Mouse (Mus musculus): ENCODE results near the gene Camta2.

Camta2 gene

DNA sequence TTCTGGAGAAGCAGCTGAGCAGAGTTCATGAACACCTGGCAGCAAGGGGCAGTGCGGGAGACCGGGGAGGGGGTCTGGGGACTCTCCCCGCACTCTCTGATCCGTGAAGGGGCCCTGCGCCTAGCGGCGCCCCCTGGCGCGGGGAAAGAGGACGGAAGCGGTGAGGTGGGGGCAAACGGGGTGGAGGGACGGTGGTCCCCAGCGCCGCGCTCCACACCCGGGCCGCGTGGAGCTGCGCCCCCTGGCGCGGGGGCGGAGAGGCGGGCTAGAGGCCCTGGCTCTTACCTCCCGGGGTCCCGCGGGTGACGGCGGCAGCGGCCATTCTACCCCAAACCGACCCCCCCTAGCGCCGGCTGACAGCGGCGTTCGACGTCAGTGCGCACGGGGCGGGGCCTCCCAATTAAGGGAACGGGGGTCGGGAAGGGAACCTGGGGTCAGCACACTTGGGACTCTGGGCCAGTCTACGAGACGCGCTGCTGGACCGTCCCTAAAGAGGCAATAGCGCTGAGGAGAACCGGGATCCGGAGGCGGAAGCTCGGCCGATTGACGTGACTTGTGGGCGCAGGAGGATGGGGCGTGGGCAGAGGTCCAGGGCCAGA lies at the start of gene Camta2:
Gene Camta2 (minus strand): TSS at position 505 of the 599 bp plus-strand sequence.
- TF ChIP-seq GATA4 (IDR thresholded peaks at IDR 0.05; ENCODE audit: insufficient replicate concordance, low read length), result no peak

DNA sequence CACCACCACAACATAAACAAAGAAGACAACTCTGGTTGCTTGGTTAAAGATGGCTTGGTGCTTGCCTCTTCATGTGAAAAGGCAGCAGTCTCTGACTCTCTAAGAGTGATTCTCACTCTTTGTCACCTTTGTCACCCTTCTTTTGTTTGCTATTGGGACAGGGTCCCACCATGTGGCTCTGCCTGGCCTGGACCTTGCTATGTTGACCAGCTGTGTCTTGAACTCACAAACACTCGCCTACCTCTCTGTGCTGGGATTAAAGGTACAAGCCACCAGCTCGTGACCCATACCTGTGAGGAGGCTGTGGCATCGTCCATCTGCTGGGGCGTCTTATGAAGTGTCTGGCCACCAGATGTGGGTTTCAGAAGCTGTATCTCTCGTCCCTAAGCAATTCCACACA lies 45.4 kb upstream of the Camta2 start:
- TF ChIP-seq GATA4 (IDR thresholded peaks at IDR 0.05; ENCODE audit: insufficient replicate concordance, low read length), result no peak

DNA sequence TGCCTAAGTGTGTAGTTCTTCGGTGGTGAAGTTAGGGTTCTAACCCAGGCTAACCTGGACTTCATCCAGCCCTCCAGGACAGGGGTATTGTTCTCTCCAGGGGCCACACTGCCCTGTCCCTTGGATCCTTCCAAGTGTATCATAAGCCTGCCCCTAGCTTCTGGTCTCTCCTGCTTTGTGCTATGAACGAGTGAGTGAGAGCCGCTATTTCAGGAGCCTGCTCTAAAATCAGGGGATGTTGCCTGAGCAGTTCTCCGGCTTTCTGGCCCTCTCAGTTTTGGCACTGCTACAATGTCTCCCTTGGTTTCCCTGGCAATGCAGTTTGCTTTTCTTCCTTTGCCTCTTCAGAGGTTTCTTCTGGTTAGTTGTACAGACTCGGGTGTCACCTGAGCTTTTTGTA lies 43.3 kb upstream of the Camta2 start:
- TF ChIP-seq GATA4 (IDR thresholded peaks at IDR 0.05; ENCODE audit: insufficient replicate concordance, low read length), result no peak

DNA sequence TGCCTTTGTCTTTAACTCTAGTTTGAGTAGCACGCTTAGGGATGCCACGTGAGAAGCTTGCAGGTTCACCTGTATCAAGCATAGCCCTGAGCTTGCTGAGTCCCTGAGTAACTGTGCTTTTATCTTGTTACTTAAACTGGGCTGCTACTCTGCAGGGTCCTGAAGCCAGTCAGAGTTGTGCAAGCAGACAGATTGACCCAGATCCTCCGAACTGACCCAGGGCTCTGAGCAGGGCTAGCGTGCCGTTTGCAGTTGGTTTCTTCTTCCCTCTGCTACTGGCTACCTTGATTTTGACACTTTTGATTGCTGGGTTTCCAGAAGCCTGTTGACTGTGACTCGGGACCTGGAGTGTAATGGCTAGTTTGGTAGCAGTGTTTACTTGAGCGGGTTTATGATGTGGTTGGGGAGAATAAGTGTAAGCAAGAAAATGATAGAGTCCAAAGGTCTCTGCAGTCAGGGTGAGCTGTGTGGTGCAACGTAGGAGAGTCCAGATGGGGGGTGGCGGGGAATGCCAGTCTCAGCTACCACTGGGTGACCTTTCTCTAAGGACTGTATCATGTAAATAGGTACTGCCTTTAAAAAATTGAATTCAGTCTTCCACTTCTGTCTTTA lies 42.6 kb upstream of the Camta2 start:
- TF ChIP-seq GATA4 (IDR thresholded peaks at IDR 0.05; ENCODE audit: insufficient replicate concordance, low read length), result no peak

DNA sequence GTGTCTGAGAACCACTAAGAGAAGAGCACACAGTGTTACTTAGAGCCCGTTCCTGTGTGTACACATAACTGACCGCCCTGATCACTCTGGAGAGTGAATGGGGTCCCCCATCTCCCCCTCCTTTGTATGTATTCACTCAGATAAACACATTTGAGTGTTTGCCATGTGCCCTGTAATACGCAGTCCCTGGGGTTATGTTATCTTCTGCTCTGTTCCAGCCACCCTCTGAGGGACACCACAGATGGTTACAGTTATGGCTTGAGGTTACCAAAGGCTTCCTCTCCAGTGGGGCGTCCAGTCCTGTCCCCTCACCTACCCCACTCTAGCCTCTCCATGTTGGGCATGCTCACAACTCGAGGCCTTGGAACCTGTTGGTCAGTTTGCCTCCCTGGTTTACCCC lies 39.5 kb upstream of the Camta2 start:
- TF ChIP-seq GATA4 (IDR thresholded peaks at IDR 0.05; ENCODE audit: insufficient replicate concordance, low read length), result no peak

DNA sequence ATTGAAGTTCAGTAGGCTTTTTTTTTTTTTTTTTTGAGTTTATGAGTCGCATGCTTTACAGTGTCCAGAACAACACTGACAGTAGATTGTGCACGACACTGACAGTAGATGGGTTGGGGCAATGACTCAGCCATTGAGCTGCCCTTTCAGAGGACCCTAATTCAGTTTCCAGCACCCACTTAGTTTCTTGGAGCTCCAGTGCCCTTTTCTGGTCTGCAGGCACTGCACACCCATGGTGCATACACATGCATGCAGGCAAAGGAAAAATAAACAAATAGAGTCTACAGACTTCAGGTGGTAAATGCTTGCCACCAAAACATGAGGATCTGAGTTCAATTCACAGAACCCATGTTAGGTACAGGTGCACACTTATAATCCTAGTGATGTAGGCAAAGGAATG lies 38.7 kb upstream of the Camta2 start:
- TF ChIP-seq GATA4 (IDR thresholded peaks at IDR 0.05; ENCODE audit: insufficient replicate concordance, low read length), result no peak

DNA sequence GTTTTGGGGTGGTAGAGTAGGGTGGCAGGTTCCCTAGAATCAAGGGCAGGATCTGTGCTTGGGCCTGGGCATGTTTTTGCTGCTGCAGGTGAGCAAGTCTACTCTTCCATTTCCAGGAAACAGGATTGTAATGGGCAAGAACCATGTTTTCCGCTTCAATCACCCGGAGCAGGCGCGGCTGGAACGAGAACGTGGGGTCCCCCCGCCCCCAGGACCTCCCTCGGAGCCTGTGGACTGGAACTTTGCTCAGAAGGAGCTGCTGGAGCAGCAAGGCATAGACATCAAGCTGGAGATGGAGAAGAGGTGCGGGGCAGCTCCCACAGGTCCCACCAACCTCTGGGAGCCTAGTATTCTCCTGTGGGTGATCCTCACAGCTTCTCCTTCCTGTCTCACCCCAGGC lies 36.8 kb upstream of the Camta2 start:
- TF ChIP-seq GATA4 (IDR thresholded peaks at IDR 0.05; ENCODE audit: insufficient replicate concordance, low read length), result no peak

DNA sequence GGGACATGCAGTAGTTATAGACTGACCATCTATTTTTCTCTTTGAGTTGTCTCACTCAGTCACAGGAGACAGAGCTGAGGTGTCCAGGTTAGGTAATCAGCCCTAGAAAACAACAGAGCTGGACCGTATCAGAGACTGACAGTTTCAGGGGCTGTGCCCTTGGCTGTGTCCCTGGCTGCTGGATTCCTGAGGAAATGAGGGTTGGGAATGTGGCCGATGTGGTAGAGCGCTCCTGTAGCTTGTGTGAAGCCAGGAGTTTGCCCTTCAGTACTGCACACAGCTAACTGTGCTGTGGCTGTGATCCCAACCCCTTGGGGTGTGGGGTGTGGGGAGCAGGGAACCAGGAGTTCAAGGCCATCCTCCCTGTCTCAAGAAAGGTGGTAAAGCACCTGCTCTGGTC lies 33.2 kb upstream of the Camta2 start:
- no peak for TF ChIP-seq GATA4 (IDR thresholded peaks at IDR 0.05; ENCODE audit: insufficient replicate concordance, low read length)

DNA sequence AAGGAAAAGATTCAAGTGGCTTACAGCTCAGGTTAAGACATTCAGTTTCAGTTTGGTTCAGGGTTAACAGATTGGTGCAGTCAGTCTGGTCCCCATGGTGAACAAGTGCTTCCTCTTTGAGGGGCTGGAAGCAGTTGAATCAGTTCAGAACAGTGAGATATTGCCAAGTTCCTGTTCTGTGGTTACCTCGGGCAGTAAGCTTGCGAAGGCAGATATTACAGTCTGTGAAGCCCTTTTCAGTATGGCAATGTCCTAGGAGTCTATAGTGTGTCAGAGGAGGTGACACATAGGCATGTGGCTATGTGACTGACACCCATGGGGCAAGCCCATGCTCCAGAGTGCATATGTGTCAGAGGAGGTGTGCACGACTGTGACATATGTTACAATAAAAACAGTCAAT lies 32.7 kb upstream of the Camta2 start:
- no peak for TF ChIP-seq GATA4 (IDR thresholded peaks at IDR 0.05; ENCODE audit: insufficient replicate concordance, low read length)

DNA sequence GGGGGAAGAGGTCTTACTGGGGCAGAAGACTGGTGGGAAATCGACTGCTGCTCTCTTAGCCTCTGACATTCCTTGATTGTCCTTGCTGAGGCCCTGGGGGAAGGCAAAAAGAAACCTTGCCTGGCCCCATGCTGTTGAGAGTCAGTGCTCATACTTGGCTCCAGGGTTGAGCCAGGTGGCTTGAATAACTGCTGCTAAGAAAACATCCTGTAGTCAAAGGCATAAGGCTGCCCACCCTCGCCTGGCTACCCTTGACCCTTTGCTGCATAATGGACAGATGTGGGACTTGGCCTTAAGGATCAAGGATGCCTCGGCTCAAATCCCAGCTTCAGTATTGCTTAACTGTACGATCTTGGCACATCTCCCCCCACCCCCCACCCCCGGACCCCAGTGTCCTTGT lies 30.6 kb upstream of the Camta2 start:
- no peak for TF ChIP-seq GATA4 (IDR thresholded peaks at IDR 0.05; ENCODE audit: insufficient replicate concordance, low read length)

DNA sequence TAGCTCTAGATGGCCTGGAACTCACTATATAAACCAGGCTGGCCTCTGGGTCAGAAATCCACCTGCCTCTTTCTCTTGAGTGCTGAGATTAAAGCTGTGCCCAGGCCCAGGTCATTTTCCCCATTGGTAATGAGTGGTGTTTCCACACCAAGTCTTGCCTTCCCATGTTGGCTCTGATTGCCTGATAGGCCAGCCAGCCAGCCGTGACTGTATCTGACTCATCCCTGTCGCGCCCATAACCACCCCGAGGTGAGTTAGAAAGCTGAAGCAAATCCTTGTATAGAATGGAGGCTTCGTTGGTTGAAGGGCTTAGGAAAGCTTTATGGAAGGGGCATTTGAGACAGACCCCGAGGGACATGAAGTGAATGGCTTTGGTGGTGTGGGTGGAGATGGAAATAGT lies 27.9 kb upstream of the Camta2 start:
- no peak for TF ChIP-seq GATA4 (IDR thresholded peaks at IDR 0.05; ENCODE audit: insufficient replicate concordance, low read length)

DNA sequence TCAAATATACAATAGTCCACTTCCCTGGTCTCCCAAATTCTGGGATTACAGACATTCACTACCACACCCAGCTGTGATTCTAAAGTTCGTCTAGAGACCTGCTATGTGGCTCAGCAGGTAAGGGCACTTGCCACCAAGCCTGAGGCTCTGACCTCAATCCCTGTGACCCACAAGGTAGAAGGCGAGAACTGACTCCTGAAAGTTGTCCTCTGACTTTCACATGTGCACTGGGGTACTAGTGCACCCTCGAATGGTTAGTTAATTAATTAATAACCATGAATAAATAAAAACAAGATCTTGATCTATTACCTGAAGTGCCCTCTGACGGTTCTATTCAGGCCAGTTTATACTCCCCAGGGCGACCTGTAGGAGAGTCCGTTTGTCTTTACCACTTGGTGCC lies 25.3 kb upstream of the Camta2 start:
- no peak for TF ChIP-seq GATA4 (IDR thresholded peaks at IDR 0.05; ENCODE audit: insufficient replicate concordance, low read length)

DNA sequence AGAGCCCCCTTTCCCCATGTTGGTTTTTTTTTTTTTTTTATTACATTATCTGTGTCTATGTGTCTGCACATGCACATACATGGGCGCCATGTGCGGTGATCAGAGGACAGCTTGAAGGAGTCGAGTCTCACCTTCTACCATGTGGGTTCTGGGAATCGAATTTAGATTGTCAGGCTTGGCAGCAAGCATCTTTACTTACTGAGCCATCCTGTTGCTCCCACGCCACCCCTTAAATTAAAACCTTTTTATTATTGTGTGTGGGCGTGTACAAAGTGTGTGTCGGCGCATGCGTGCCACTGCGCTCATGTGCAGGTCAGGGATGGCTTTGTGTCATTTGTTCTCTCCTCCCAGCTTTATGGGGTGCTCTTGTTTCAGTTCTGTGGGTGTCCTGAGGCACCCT lies 23.1 kb upstream of the Camta2 start:
- no peak for TF ChIP-seq GATA4 (IDR thresholded peaks at IDR 0.05; ENCODE audit: insufficient replicate concordance, low read length)

DNA sequence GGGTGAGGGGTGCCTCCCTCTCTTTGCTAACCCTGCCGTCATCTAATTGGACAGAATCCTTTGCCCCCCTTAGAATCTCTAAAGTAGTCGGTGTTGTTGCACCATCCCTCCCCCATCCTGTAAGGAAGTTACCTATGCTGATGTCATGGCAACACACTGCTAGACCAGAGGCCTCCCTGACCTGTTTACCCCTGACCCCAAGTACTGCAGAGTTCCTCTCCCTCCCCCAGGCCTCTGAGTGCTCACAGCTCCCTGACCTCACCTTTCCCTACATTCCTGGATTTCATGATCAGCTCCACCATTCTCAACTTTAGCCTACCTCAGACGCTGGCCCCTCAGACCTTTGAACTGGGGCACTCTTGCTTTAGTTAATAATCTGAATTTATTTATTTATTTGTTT lies 18.2 kb upstream of the Camta2 start:
- no peak for TF ChIP-seq GATA4 (IDR thresholded peaks at IDR 0.05; ENCODE audit: insufficient replicate concordance, low read length)

DNA sequence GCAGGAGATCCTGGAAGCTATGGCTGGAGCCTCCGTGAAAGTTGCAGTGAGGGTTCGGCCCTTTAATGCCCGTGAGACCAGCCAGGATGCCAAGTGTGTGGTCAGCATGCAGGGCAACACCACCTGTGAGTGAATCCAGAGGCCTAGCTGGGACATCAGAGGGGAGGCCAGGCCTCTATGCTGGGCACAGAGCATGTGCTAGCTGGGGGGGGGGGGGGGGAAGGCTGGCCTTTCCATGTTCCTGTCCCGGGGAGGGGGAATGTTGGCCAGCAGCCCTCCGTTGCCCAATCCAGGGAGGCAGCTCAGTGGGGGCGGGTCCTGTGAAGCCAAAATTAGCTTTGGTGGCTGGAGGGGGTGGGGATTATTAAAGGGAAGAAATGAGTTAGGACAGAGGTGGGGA lies 14.9 kb upstream of the Camta2 start:
- no peak for TF ChIP-seq GATA4 (IDR thresholded peaks at IDR 0.05; ENCODE audit: insufficient replicate concordance, low read length)

DNA sequence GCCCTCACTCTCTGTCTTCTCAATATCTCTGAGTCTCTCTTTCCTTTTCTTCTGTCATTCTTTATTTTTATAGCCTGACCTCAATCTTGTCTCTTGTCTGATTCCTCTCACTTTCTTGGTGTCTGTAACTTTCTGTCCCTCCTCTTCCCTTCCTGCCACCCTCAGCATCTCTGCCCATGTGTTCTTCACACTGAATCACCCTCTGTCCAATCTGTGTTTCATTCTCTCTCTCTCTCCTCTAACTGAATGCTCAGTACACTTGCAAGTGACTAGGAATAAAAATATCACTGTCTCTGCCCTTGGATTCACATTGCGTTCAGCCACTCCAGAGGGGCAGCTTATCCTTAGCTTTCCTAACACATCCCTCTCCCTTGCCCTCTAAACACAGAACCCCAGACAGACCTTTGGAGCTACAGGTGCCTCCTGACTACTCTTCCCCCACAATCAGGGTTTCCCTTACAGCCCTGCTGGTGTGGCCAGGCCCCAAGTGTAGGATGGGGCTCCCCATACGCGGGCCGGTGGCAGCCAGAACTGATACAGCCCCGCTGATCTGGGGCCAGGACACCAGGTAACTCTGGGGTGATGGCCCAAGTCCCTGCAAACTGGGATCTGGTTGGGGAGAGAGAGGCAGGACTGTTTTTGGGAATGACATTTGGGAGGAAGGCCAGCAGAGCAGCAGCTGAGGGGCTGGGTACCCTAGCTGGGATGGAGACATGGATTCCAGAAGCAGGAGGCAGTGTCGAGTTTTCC lies 14.3 kb upstream of the Camta2 start:
- TF ChIP-seq GATA4 (IDR thresholded peaks at IDR 0.05; ENCODE audit: insufficient replicate concordance, low read length), result no peak

All from liver, adult (tissue).